Mouse (Mus musculus): ENCODE results near the gene Cnot10.

Gene Cnot10

GRCm38 (mm10) chr9:114584183-114585016 is 55.6 kb downstream of the Cnot10 start:
- no peak for DNase-seq (ENCODE audit: low spot score in 2 of 2)

DNA sequence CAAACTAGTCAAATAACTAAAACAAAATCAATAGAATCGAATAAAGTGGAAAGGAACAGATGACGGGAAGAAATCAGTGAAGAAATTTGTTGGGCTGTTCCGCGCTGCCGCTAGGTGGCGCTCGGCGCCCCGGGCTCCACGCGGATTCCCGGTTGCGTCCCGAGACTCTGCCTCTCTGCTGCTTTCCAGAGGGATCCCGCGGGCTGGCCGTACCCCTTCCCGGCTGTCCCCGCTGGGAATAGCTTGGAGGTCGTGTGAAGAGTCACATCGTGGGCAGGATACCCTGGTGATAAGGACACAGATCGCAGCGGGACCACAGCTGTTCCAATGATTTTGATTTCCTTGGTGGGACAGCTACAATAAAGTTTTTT is 56.2 kb downstream of the Cnot10 start:
- peak; percentile 56 to 67 for DNase-seq (ENCODE audit: low spot score in 2 of 2)

- DNase-seq (ENCODE audit: low spot score in 2 of 2), result no peak
These were observed 61.3 kb downstream of the Cnot10 start for GRCm38 (mm10) chr9:114578646-114579045.

DNA sequence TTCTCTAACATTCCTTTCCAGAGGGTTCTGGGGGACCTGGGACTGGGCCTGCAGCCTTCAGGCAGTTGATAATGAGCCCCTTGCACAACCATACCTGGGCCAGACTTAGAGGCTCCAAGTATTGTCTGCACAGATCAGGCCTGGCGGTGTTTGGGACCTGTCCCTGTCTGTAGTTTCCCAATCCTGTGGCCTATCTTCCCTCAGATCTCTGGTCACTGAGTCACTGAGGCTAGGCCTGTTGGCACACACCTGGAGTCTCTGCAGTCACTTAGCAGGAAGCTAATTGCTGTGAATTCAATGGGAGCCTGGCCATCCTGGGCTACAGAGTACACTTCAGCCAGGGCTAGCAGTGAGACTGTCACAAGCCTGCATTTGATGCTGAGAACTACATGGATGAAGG is 64.0 kb downstream of the Cnot10 start:
- no peak for DNase-seq (ENCODE audit: low spot score in 2 of 2)

DNA sequence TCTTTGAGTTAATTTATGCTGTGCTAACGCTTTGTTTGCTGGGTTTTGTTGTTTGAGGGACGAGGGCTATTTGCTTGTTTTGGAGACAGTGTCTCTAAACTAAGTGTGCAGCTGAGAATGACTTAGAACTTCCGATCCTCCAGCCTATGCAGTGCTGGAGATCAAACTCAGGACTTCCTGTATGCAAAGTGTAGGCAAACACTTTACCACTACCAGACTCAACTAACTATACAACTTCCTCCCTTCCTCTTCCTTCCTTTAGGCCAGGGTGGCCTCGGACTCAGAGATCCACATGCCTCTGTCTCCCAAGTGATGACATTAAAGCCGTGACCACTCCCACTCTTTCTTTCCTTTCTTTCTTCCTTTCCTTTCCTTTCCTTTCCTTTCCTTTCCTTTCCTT is 66.5 kb downstream of the Cnot10 start:
- no peak for DNase-seq (ENCODE audit: low spot score in 2 of 2)

DNA sequence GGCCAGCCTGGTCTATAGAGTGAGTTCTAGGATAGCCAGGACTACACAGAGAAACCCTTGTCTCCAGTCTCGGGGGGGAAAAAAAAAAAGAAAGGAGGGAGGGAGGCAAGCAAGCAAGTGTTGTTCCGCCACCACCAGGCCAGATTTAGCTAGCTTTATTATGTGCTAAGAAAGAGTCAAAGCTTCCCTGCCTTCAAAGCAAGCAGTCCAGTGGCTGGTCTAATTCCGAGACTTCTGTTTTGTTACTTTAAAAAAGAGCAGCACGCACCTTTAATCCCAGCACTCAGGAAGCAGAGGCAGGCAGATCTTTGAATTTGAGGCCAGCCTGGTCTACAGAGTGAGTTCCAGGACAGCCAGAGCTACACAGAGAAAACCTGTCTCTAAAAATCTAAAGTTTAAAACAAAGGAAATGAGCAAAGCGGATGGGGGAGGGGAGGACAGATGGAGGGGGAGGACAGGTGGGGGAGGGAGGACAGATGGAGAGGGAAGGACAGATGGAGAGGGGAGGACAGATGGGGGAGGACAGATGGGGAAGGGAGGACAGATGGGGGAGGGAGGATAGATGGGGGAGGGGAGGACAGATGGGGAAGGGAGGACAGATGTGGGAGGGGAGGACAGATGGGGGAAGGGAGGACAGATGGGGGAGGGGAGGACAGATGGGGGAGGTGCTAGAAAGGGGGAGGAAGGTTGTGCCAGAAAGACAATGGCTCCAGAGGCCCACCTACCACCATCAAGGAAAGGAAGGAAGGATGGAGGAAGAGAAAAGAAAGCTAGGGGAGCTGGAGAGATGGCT is 71.1 kb downstream of the Cnot10 start:
- no peak for DNase-seq (ENCODE audit: low spot score in 2 of 2)

- no peak for DNase-seq (ENCODE audit: low spot score in 2 of 2)
These were observed 75.3 kb downstream of the Cnot10 start for GRCm38 (mm10) chr9:114564667-114565066.

- peak; percentile 19 to 40 for DNase-seq (ENCODE audit: low spot score in 2 of 2)
These were observed 76.0 kb downstream of the Cnot10 start, which contains the start of gene Trim71 for GRCm38 (mm10) chr9:114563761-114564606. TSS of gene Trim71 (minus strand) at chr9:114564369.

GRCm38 (mm10) chr9:114562919-114563751 is 76.8 kb downstream of the Cnot10 start:
- DNase-seq (ENCODE audit: low spot score in 2 of 2), result peak in 1 of 2 experiments; percentile 30

DNA sequence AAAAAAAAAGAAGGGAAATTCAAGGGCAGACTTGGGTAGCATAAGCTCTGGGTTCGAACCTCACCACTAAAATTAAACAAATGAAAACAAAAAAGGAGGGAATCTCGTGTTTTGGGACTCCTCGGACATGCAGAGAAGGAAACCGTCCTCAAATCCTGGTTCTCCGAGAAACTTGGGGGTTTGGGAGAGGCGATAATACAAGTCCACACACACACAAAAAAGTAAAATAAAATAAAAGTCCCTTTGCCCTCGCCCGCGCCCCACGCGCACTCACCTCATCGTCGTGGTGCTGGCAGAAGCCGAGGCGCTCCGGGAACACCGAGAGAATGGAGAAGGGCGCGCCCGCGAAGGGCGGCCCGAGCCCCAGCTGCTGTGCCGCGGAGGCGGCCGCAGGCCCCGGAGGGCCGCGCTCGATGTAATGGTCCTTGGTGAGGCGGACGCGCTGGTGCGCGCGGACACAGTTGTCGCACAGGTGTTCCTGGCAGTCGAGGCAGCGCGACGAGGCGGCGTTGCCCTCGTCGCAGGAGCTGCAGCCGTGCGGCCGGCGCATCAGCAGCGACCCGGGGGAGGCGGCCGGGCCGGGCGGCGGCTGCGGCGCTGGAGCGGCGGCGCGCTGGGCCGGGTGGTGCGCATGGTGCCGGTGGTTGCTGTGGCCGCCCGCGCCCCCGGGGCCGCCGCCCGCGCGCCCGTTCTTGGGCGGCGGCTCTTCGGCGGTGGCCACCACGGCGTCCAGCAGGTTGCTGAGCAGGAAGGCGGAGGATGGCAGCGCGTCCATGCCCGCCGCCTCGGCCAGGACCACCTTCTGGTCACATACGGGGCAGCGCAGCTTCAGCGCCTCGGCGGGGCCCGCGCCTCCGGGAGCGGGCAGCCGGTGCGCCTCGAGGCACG is 77.7 kb downstream of the Cnot10 start:
- DNase-seq (ENCODE audit: low spot score in 2 of 2), result no peak

GRCm38 (mm10) chr9:114561671-114561971 is 78.4 kb downstream of the Cnot10 start:
- DNase-seq (ENCODE audit: low spot score in 2 of 2), result no peak

DNA sequence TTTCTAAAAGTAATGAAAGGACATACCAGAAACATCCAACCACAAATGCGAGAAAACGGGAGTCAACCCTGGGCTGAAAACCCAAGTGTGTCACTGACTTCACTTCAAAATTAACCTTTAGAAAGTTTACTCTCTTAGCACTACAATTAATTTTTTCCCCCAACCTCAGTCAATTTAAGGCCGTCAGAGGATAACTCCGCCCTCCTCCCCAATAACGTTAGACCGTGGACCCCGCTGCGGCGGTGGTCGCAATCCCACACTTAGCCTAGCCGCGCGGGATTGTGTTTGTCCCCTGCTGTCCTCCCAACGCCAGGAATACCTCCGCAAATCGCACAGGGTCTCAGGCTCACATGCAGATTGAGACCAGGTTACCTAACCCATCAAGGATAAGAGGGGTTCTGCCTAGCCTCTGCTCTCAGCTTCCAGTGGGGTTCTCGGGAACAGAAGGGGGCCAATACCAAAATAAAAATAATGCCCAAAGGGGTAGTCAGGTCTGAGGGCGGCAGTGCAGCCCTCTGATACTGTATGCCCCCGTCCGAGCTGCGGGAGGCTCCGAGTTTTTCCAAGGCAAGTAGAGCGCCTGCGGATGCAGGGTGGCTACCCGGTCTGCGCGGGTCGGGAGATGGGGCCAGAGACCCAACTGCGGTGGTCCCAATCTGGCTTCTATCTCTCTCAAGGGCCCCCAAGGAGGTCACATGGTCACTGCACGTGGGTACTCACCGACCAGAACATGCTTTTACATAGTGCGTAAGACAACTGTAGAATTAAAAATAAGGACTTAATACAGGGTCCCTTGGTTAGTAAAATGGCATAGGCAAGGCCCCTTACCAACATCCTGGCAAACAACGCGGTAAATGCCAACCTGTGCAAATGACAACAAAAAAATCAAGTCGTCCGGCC is 79.0 kb downstream of the Cnot10 start:
- no peak for DNase-seq (ENCODE audit: low spot score in 2 of 2)

GRCm38 (mm10) chr9:114560141-114560540 is 79.8 kb downstream of the Cnot10 start:
- DNase-seq (ENCODE audit: low spot score in 2 of 2), result no peak

- no peak for DNase-seq (ENCODE audit: low spot score in 2 of 2)
These were observed 82.9 kb downstream of the Cnot10 start for GRCm38 (mm10) chr9:114557086-114557485.

DNA sequence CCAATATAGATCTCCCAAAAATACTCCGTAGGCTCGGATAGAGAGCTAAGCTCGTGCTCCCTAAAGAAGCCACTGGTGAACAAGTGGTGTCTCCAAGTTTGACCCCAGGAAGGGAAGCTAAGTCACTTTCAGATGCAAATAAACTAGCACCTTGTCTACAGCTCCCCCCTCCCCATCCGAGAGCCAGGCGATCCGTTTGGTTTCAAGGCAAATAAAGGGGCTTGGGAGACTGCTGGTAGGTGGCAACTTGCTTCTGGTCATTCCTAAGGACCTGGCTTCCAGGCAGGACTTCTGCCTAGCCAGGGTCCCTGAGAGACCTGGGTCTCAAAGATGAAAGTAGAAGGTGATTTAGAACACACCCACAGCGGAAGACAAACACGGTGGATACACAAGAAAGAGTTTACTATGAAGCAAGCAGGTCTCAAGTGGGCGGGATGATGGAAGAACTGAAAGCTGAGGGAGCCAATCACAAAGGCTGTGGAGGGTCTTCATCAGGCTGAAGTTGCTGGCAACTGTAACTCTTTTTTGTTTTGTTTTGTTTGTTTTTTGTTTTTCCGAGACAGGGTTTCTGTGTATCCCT is 83.6 kb downstream of the Cnot10 start:
- DNase-seq (ENCODE audit: low spot score in 2 of 2), result no peak

GRCm38 (mm10) chr9:114554355-114554979 is 85.5 kb downstream of the Cnot10 start:
- DNase-seq (ENCODE audit: low spot score in 2 of 2), result no peak

GRCm38 (mm10) chr9:114553828-114554227 is 86.2 kb downstream of the Cnot10 start:
- DNase-seq (ENCODE audit: low spot score in 2 of 2), result no peak

DNA sequence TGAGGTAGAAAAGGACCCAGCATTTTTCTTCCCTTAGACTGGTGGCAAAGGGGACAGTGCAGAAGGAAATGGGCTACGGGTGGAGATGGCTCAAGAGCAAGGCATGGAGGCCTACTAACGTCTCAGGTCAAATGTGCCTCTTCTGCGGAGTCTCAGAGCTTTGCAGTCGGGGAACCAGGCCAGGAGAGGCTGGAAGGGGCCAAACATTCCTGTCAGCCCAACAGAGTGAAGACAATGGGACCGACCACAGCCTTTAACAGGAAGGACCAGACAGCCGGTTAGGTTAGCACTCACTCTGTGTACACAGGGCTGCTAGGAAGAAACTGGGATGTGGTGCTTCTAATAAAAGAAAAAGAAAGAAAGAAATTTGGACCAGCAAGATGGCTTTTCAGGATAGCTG is 90.0 kb downstream of the Cnot10 start:
- no peak for DNase-seq (ENCODE audit: low spot score in 2 of 2)

Data from right cerebral cortex, adult 2 months (tissue).